Mouse (Mus musculus): Measurements from ENCODE around the gene Hps6.

Gene Hps6

GRCm38 (mm10) chr19:46014572-46015178, 11.4 kb downstream of the Hps6 start:
- no peak for TF ChIP-seq GATA4 (IDR thresholded peaks at IDR 0.05; ENCODE audit: insufficient replicate concordance, low read length)

GRCm38 (mm10) chr19:46016023-46016422, 12.7 kb downstream of the Hps6 start:
- TF ChIP-seq GATA4 (IDR thresholded peaks at IDR 0.05; ENCODE audit: insufficient replicate concordance, low read length), result no peak

- TF ChIP-seq GATA4 (IDR thresholded peaks at IDR 0.05; ENCODE audit: insufficient replicate concordance, low read length), result no peak
Observed at GRCm38 (mm10) chr19:46024959-46025358, 21.7 kb downstream of the Hps6 start.

GRCm38 (mm10) chr19:46026567-46026966, 23.3 kb downstream of the Hps6 start:
- TF ChIP-seq GATA4 (IDR thresholded peaks at IDR 0.05; ENCODE audit: insufficient replicate concordance, low read length), result no peak

- no peak for TF ChIP-seq GATA4 (IDR thresholded peaks at IDR 0.05; ENCODE audit: insufficient replicate concordance, low read length)
Observed at GRCm38 (mm10) chr19:46028747-46029320, 25.5 kb downstream of the Hps6 start.

GRCm38 (mm10) chr19:46029652-46030051, 26.3 kb downstream of the Hps6 start:
- no peak for TF ChIP-seq GATA4 (IDR thresholded peaks at IDR 0.05; ENCODE audit: insufficient replicate concordance, low read length)

- no peak for TF ChIP-seq GATA4 (IDR thresholded peaks at IDR 0.05; ENCODE audit: insufficient replicate concordance, low read length)
Observed at GRCm38 (mm10) chr19:46030196-46030983, 27.1 kb downstream of the Hps6 start.

GRCm38 (mm10) chr19:46031689-46032432, 28.6 kb downstream of the Hps6 start:
- no peak for TF ChIP-seq GATA4 (IDR thresholded peaks at IDR 0.05; ENCODE audit: insufficient replicate concordance, low read length)

- no peak for TF ChIP-seq GATA4 (IDR thresholded peaks at IDR 0.05; ENCODE audit: insufficient replicate concordance, low read length)
Observed at GRCm38 (mm10) chr19:46032731-46033510, 29.6 kb downstream of the Hps6 start.

GRCm38 (mm10) chr19:46033911-46034310, 30.6 kb downstream of the Hps6 start:
- TF ChIP-seq GATA4 (IDR thresholded peaks at IDR 0.05; ENCODE audit: insufficient replicate concordance, low read length), result no peak

- no peak for TF ChIP-seq GATA4 (IDR thresholded peaks at IDR 0.05; ENCODE audit: insufficient replicate concordance, low read length)
Observed at GRCm38 (mm10) chr19:46035971-46036370, 32.7 kb downstream of the Hps6 start.

- TF ChIP-seq GATA4 (IDR thresholded peaks at IDR 0.05; ENCODE audit: insufficient replicate concordance, low read length), result no peak
Observed at GRCm38 (mm10) chr19:46036477-46037242, 33.4 kb downstream of the Hps6 start.

- no peak; the same call in 1 of the 2 replicates for TF ChIP-seq GATA4 (IDR thresholded peaks at IDR 0.05; ENCODE audit: insufficient replicate concordance, low read length)
Observed at GRCm38 (mm10) chr19:46037243-46037924, 34.1 kb downstream of the Hps6 start.
